Mouse (Mus musculus) activated CD4-positive, CD25-positive, alpha-beta regulatory T cell, adult 9 weeks (primary cell): ENCODE measurements around the gene Olfr1375. TPM values are rescaled to one million over a fixed set of nuclear protein-coding genes. Genes with fewer than 3 reads are reported as not detected.

Experiments used
- polyA plus RNA-seq: library from polyadenylated mRNA; unstranded; fragments of 100-300 nt; shearing (Covaris generic); gene quantifications from one replicate; pipeline ENCODE4 v1.2.1, GENCODE M21; 2017

The Olfr1375 gene
- not detected for polyA plus RNA-seq

GRCm38 (mm10) chr11:51047809-51048208 lies at the start of gene Olfr1375:
Gene Olfr1375 (plus strand): TSS chr11:51048109.

GRCm38 (mm10) chr11:51003296-51003695 lies 44.6 kb upstream of the Olfr1375 start, which contains the start of gene Olfr51:
Gene Olfr51 (plus strand): TSS chr11:51003596.

GRCm38 (mm10) chr11:51013936-51014335 lies 34.0 kb upstream of the Olfr1375 start, which contains the start of gene Olfr54:
Gene Olfr54 (plus strand): TSS chr11:51014236.

GRCm38 (mm10) chr11:51059151-51059571 lies 11.3 kb downstream of the Olfr1375 start, which contains the start of gene Zfp354a:
Gene Zfp354a (plus strand): TSS chr11:51059257.

Other genes with a start within 250 kb of the Olfr1375 start
- 1.5 TPM for gene Zfp354c, start 220.4 kb upstream of the Olfr1375 start, polyA plus RNA-seq
- not detected for gene Zfp879, start 206.6 kb upstream of the Olfr1375 start, polyA plus RNA-seq
- 0.07 TPM for gene Grm6, start 197.4 kb upstream of the Olfr1375 start, polyA plus RNA-seq
- not detected for gene Zfp454, start 160.5 kb upstream of the Olfr1375 start, polyA plus RNA-seq
- gene Zfp2, start 131.9 kb upstream of the Olfr1375 start, polyA plus RNA-seq: 1.9 TPM
- not detected for gene Zfp354b, start 116.5 kb upstream of the Olfr1375 start, polyA plus RNA-seq
- not detected for gene 4933414I15Rik, start 104.3 kb upstream of the Olfr1375 start, polyA plus RNA-seq
- gene Prop1, start 94.3 kb upstream of the Olfr1375 start, polyA plus RNA-seq: not detected
- not detected for gene Olfr1378, start 81.6 kb upstream of the Olfr1375 start, polyA plus RNA-seq
- not detected for gene Olfr1377, start 66.1 kb upstream of the Olfr1375 start, polyA plus RNA-seq
- not detected for gene Olfr51, start 44.5 kb upstream of the Olfr1375 start, polyA plus RNA-seq
- gene Olfr54, start 33.9 kb upstream of the Olfr1375 start, polyA plus RNA-seq: 0.10 TPM
- not detected for gene Zfp354a, start 11.1 kb downstream of the Olfr1375 start, polyA plus RNA-seq
- gene Gm12569, start 172.4 kb downstream of the Olfr1375 start, polyA plus RNA-seq: not detected
- 244 TPM for gene Clk4, start 213.6 kb downstream of the Olfr1375 start, polyA plus RNA-seq
- gene BC049762, start 214.9 kb downstream of the Olfr1375 start, polyA plus RNA-seq: not detected
- gene Col23a1, start 241.8 kb downstream of the Olfr1375 start, polyA plus RNA-seq: 2.2 TPM